Mouse (Mus musculus) megakaryocyte-erythroid progenitor cell, adult 5-6 weeks (primary cell): ENCODE measurements at regions not wholly inside any gene's neighbourhood (a gene's known extent, or its start where the extent isn't known, plus 50 kb on each side); places are given as distances from the start of the nearest gene placed in this dataset.
A peak's percentile ranks its signal among the peaks of the same experiment; 100 is the strongest.
"Not testable (repeated sequence)": the region's sequence is repeated elsewhere in the genome, so short reads cannot be mapped to it uniquely, and the experiment has no call there.

Experiments
- ATAC-seq: replicated peaks from 2 replicates; pipeline ENCODE4 v1.8.0; 2016; ENCODE audit warnings: mild to moderate bottlenecking, inconsistent platforms; ENCODE audit not compliant: severe bottlenecking, poor library complexity, low FRiP score, low TSS enrichment

GRCm38 (mm10) chr7:116676696-116677095, 172.5 kb downstream of the Nucb2 start:
- no peak for ATAC-seq

- ATAC-seq = no peak
These were observed 175.0 kb downstream of the Nucb2 start for GRCm38 (mm10) chr7:116679195-116679594.

- no peak for ATAC-seq
These were observed 176.4 kb downstream of the Nucb2 start for GRCm38 (mm10) chr7:116680523-116680922.

- ATAC-seq = no peak
These were observed 177.1 kb downstream of the Nucb2 start for GRCm38 (mm10) chr7:116681268-116681667.

DNA sequence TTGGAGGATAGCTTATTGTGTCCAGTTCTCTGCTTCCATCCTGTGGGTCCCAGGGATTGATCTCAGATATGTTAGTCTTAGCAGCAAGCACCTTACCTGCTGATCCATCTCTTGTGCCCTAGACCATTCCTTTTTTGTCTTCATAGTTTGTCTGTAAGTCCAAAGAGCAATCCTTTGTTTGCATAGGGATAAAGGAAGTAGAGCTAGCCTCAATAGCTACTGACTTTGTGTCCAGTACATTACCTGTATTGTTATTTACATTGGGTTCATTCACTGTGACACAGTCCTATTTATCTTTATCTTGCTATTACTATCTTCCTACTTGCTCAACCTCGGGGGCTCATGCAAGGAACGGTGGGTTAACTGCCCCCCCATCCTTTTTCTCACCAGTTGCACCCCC, 196.2 kb downstream of the Nucb2 start:
- ATAC-seq = no peak

- ATAC-seq = 0 out of 2 replicates have a peak, but pooled peaks have one; percentile 63
These were observed 197.5 kb downstream of the Nucb2 start for GRCm38 (mm10) chr7:116701466-116702342.

GRCm38 (mm10) chr7:116702596-116702995, 198.4 kb downstream of the Nucb2 start:
- no peak for ATAC-seq

- no peak for ATAC-seq
These were observed 207.4 kb downstream of the Nucb2 start for GRCm38 (mm10) chr7:116711541-116711940.

GRCm38 (mm10) chr7:116713200-116713599, 209.0 kb downstream of the Nucb2 start:
- no peak for ATAC-seq

- no peak for ATAC-seq
These were observed 211.3 kb downstream of the Nucb2 start for GRCm38 (mm10) chr7:116715234-116716046.

DNA sequence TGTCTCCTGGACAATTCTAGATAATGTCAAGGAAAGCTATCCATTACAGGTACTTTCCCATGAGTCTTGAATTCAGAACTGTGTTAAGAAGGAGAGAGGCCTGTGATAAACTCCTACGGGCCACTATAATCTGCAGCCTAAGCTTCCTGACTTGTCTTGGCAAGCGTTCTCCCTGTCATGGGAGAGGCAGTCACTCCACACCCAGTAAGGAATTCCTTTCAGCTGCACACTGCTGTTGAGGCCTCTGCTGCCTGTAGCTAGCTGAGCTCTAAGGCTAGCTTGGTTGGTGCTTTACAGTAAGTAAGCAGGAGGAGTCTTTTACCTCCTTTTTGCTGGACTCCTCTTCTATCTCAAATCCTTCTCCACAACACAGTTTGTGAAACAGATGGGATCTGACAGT, 224.2 kb downstream of the Nucb2 start:
- no peak for ATAC-seq

DNA sequence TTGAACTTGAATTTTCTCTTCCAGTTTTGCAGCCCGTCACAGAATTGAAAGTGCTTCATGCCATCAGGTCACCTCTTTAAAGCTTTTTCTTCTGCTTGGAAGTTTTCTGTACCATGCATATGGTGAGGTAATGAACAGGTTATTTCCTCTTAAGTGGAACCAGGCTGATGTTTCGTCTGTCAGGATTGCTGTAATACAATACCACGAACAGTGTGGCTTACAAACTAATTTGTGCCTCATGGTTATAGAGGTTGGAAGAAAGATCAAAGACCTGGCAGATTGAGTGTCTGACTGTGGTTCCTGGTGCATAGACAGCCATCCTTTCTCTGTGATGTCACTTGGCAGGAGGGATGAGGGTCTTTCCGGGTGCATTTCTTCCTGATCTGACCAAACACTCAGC, 225.6 kb downstream of the Nucb2 start:
- ATAC-seq = no peak

- ATAC-seq = no peak
These were observed 231.5 kb downstream of the Nucb2 start for GRCm38 (mm10) chr7:116735676-116736075.

- ATAC-seq = no peak
These were observed 232.2 kb downstream of the Nucb2 start for GRCm38 (mm10) chr7:116736333-116736732.

- no peak for ATAC-seq
These were observed 233.8 kb downstream of the Nucb2 start for GRCm38 (mm10) chr7:116738009-116738408.

DNA sequence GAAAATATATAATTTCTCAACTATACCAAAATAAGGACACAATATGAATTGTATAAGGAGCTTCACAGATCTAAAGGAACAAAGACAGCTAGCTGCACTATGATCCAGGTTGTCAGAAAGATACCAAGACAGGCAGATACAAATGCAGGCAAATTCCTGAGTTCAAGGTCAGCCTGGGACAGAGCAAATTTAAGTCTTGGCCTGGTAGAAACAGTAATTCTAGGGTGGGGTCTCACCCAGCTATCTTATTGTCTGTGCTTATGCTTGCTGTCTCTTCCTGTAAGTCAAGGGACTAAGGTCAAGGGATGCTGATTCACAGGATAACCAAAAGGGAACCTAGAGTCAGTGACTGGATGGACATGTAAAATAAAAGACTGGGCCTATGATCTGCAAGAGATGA, 250.4 kb downstream of the Nucb2 start:
- no peak for ATAC-seq

GRCm38 (mm10) chr7:116792181-116792580, 288.0 kb downstream of the Nucb2 start:
- ATAC-seq = not testable (repeated sequence)

GRCm38 (mm10) chr7:116808475-116808874, 304.3 kb downstream of the Nucb2 start:
- ATAC-seq = no peak

- no peak for ATAC-seq
These were observed 312.3 kb downstream of the Nucb2 start for GRCm38 (mm10) chr7:116816494-116816893.

- ATAC-seq = no peak
These were observed 313.8 kb downstream of the Nucb2 start for GRCm38 (mm10) chr7:116817991-116818390.

- ATAC-seq = no peak
These were observed 316.4 kb downstream of the Nucb2 start for GRCm38 (mm10) chr7:116820613-116821012.
